Mouse (Mus musculus) left cerebral cortex, postnatal 14 days (tissue): ENCODE measurements around the gene Pygl. TPM values are rescaled to one million over a fixed set of nuclear protein-coding genes. Genes with fewer than 3 reads are reported as not detected.

Source experiments
- DNase-seq, 2 experiments: peaks; one replicate each; pipeline ENCODE4 v3.0.0; 2021 to 2022; ENCODE audit warnings: low spot score in 2 of 2, mixed read lengths in 1 of 2
- intact Hi-C: fragments of 180-260 bp; cut with DNase I; formaldehyde crosslinking; loops from one replicate; pipeline ENCODE4 v1.15.1; 2025
- long read RNA-seq, 2 experiments: library from polyadenylated mRNA; stranded (forward); transcript quantifications; one replicate each; pipeline ENCODE4 v2.0.0; 2021
- total RNA-seq, 2 experiments: library from RNA; stranded (reverse); gene quantifications; 2 replicates each; pipeline ENCODE4 v1.2.3; 2021

Pygl gene
- total RNA-seq = 1 to 10 TPM; 2.2 to 3.1 TPM
- long read RNA-seq, experiment 1 = 0 reads
- long read RNA-seq, experiment 2, partial matches to known transcripts = 0 of 3 reads
- long read RNA-seq, experiment 2, other reads (novel, unspliced or antisense) = 1 of 3 reads

DNA sequence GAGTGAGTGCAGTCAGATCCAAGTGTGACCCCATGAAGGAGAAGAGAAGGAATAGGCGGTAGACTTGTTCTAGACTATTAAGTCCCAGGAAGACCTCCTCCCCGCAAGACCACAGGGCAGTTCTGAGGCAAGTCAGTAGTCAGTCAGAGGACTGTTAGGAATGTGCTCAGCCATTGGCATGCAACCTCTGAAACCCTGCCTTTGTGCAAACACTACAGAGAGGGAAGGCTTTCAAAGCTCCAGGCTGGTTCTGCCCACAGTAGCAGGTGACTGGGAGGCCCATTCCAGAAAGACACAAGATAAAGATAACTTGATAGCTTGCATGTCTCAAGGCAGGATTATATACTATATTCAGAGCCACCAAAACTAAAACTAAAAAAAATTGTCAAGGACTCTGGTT lies at the start of gene Pygl:
Gene Pygl, minus strand, starts transcription at position 195 of the 400 bp plus-strand sequence.
- intact Hi-C loops = loop anchor here (5.0 to 10.0 kb wide), 2 partner anchors 201 to 684 kb away; no protein-coding TSS in a partner anchor
- no peak for DNase-seq

DNA sequence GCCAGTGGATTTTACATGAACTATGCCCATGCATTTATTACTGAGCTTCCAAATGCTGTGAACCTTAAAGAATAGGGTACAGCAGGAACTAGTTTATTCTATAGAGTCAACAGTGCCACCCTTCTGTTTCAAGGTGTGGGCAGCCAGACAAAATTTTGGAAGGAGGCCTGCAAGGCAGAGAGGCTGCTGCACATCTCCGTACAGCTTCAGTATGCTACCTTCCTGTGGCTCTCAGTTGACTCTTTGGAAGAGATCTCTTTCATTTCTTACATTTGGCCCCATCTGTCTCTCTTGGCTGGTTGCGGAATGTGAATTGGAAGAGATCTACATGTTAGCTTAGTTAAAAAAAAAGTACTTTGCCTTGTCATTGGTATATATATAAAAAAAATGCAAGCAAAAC lies 49.6 kb upstream of the Pygl start:
- DNase-seq = no peak

DNA sequence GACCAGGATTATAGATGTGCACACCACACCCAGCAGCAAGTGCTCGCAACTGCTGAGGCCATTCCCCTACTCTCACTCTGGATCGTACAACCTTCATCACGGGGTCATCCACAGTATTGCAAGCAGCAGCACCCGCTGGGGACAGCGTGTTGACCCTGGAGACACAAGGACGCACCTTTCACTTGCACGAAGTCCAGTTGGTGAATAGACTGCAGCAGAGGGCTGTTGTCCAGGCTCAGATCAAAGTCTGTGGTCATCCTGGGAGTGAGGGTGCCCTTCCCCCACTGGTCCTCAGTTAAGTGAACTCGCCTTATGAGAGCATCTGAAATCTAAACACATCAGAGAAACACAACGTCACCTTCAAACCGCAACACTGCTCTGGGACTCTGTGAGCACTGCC lies 49.1 kb upstream of the Pygl start:
- intact Hi-C loops = no loop called here
- DNase-seq = no peak

More for the DNA sequence above, 49.6 kb upstream of the Pygl start:
- intact Hi-C loops = no loop called here

DNA sequence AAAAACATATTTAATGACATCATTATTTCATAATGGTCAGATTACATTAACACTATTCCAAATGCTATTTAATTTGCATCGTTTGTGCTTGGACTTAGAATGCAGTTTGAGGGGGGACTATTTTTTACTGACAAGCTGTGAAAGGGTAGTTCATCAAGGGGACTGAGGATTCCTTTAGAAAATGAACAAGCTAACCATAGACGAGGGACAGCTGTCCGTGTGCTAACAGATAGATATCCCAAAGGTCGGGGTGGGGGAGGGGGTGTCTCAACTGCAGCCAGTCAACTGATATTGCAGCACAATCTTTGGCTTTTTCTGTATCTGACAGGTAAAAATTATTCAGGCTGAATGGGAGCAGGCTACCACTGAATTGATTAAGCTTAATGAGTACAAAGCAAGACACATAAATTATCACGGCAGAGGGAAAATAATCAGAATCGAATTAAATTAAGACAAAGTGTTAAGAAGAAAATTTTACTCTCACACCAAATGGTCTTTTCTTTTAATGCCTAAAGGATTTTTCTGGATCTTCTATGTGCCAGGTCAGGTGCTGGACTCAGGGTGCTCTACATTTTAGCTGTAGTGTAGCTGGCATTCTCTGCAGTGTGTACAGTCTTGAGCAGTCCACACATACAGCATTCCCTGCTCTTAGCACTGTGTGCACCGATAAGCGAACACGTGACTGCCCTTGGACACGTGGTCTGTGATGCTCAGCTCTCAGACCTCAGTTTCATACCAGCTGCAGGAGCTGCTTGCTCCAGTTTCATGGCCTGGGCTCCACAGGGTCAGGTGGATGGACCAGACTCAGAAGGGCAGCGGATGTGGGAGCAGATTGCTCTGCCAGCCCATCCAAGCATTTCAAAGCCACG lies 46.0 kb upstream of the Pygl start:
- intact Hi-C loops = no loop called here
- DNase-seq = no peak

DNA sequence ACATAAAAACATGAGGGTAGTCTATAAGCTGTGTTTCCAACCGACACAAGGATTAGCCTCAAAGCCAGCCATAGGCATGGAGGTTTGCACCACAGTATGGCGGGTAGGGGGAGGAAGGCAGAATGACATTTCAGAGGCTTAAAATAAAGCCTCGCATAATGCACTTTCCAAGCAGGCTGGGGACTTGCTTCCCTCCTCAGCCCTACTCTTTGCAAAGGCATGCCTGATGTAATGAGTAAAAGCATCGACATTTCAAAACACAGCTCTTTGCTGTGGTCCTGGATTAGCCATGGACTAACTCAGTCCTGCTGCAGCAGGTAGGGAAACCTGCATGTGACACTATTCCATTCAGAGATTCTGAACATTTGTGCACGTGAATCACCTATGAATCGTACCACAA lies 38.4 kb upstream of the Pygl start:
- intact Hi-C loops = no loop called here
- DNase-seq = no peak

DNA sequence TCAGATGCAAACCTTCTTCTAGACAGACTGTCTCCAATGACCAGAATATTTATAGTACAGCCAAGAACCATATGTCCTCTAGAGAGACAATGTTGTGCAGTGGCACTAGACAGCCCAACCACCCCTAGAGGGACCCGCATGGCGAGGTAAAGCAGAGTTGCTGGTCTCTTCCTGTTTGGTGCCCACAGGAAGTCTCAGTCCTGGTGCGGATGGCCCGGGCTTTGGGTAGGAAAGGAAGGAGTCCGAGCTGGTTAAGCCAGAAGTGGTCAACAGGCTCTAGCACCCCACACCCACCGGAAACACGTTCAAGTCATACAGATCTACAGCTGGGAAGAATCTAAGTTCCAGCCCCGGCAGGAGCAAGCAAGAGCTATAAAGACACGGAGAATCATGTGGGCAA lies 36.0 kb upstream of the Pygl start:
- DNase-seq = no peak
- intact Hi-C loops = no loop called here

DNA sequence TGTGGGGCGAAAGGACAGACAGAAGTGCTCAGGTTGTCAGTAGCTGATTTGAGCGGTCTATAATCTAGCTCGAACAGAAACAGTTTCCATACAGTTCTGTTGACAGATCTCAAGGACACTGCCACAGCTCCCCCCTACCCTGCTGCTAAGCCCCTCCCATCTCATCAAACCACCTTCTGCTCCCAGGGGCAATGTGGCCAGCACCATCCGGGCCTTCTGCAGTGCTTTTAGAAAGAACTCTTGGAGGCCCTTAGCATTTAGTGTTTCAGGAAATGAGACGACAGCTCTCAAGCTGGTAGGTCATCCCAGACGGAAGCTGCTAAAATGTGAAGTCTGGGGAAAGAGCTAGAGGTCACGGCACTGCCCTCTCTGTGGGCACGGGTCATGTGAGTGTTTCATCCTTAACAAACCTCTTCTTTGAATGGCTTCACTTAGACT lies 35.2 kb upstream of the Pygl start:
- no peak for DNase-seq
- intact Hi-C loops = no loop called here

DNA sequence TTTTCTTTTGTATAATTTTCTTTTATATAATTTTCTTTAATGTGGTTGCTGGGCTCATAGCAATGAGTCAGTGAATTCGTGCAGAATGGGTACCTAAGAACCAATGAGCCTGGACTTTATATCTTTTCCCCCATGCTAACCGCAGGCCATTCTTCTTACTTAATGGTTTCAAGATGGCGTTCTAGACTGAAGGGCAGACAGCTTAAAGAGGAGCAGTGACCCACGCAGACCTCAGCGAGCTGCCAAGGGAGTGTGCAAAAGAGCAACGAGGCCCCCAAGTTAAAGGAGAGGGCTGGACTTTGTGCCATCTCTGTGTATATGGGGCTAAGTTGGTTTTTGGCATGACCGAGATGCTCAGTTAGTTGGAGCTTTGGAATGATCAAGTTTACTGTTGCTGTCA lies 32.4 kb upstream of the Pygl start:
- intact Hi-C loops = no loop called here

DNA sequence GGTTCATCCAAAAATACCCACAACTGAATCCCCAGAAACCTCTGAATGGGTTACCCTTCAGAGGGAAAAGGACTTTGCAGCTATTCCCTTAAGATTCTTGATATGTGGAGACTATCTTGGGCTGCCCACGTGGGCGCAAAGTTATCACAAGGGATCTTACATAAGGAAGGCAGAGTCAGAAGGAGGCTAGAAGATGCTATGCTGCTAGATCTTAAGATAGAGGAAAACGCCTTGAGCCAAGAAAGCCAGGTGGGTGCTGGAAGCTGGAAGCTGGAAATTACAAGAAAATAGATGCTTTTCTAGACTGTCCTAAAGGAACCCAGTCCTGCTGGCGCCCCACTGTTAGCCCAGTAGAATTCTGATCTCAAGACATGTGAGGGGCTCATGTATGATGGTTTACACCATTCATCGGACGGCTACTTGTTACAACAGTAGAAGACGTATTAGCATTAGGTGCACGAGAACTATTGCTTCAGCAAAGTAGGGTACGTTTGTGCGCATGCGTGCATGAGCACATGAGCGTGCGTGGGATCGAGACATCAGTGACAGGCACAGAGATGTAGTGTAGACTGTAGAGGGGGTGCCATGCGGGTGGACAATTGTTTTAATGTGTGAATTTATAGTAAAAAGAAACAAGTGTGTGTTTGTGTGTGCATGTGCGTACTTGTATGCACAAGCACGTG lies 31.1 kb upstream of the Pygl start:
- intact Hi-C loops = no loop called here
- peak; percentile 67 to 85 for DNase-seq

More for the DNA sequence above, 32.4 kb upstream of the Pygl start:
- no peak for DNase-seq

DNA sequence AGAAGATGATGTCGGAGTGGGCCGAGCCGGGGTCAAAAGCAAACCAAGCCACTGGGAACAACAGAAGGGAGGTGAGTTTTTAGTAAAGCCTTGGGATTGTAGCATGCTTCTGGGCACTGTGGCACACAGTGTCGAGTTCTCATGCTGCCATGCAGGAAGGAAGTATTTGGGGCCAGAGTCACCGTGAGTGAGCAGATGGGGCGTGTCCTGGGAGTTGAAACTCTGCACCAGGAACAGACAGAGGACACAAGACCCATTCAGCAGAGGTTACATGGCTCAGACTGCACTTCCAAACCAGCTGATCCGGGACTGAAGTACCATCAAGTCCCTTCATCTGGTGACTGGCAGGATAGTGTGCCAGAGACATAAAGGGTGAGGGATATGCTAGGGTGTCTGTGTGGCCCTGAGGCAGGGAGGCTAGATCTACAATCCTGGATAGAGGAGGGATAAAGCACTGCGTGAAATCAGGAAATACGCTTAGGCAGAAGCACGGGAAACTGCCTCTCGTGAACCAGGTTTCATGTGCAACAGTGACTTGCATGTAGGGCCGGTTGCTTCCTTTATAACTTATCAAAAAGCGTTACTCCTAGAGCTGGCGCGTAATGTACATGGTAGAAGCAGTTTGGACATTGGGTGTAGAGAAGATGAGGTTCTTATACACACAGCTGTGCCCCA lies 20.1 kb upstream of the Pygl start:
- intact Hi-C loops = no loop called here
- no peak for DNase-seq

DNA sequence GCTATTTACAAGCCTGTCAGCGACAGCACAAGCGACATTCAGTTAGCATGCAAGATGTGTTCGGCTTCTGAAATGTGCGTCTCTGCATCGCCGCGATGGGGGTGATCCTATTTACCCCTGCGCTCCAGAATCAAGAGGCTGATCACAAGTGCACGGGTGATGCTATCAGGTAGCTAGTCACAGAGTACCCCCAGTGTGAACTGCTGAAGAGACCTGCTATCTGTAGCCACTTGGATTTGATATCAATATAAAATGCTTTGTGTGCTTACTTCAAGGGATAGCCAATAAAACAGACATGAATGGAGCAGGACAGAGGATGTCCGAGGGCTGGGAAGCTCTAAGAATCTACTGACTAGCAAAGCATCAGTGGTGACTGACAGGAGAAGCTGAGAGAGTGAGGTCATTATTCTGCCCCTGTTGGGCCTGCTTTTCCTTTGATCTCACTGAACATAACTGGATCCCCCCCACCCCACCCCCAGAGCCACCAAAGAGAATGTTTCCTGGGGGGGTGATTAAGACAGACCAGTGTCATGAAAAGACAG lies 18.4 kb upstream of the Pygl start:
- DNase-seq = no peak
- intact Hi-C loops = no loop called here

DNA sequence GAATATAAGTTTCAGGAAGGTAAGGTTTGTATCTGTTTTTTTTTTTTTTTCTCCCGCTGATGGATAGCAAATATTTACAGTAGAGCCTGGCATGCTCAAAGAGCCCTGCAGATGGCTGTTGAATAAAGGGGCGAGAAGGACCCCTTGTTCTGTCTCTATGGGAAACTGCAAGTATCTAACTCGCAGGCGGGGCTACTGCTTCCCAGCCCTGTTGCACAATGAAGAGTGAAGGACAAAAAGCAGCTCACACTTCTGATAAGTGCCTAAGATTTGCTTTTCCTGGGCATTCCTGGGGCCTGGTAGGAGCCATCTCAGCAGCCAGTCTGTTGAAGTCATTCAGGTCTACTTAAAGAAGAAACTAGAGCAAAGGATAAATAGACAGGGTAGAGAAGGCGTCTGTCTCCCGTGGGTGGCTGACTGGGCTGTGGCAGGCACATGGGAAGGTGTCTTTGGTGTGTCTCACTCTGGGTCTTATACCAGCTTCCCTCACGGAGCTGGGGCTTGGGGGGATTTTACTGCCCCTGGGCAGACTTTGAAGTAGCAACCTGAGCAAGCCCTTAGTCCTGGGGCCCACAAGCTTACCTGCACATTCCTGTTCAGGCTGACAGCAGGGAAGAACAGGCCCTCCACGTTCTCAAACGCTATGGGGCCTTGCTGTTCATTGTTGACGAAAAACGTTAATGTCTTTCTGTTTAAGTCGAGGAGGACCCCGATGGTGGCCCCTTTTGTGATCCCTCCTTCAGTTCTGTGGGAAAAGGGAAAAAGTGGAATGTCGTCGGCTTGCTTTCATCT lies 16.6 kb upstream of the Pygl start:
- intact Hi-C loops = no loop called here
- DNase-seq = no peak

DNA sequence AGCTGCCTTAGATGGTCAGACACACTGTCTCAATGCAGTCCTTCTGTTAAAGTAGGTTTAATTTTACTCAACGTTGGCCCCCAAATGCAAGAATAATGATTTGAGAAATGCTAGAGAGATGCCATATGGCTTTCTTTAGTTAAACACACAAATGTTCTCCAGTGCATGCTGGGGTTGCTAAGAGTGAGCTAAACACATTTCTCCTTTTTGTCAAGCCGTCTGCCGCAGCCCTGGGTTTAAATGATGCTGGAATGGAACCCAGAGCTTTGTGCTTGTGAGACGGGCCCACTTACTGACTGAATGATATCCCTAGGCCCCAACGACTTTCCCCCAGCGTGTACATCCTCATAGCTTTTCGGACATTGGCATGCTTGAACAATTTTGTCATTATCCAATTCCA lies 11.3 kb upstream of the Pygl start:
- peak in 1 of 2 experiments; percentile 51 for DNase-seq

DNA sequence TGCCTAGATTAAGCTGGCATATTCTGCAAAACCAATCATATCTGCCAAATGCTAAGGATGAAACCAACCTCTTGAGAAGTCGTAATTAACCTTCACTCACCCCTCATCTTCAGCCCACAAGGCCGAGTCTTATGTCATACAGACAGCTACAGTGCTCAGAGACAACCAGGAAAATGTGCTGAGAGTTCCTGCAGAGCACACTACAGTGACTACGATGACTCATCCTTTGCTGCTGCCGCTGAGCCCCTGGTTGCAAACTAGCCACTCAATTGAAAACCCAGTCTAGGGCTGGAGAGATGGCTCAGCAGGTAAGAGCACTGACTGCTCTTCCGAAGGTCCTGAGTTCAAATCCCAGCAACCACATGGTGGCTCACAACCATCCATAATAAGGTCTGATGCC lies 8.5 kb upstream of the Pygl start:
- intact Hi-C loops = loop anchor here (10.0 kb wide), 1 partner anchor 675 kb away; no protein-coding TSS in a partner anchor
- DNase-seq = no peak

More for the DNA sequence above, 11.3 kb upstream of the Pygl start:
- intact Hi-C loops = no loop called here

DNA sequence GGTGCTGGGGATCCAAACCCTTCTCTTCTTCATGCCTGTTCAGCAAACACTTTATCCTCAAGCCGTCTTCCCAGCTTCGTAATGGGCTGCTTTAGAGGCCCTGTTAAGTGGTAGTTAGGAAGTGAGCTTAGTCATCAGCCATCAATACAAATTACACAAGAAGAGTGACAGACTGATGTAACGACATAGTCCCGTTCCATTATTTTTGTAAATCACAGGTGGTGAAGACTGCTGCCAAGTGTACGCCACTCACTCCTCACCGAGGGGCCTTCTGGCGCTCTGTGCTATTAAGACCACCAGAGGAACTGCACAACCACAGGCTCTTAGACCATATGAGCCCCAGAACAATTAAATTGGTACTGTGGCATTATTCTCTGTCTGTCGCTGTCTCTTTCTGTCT lies 7.3 kb upstream of the Pygl start:
- no peak for DNase-seq
- intact Hi-C loops = loop anchor here (10.0 kb wide), 1 partner anchor 676 kb away; no protein-coding TSS in a partner anchor

DNA sequence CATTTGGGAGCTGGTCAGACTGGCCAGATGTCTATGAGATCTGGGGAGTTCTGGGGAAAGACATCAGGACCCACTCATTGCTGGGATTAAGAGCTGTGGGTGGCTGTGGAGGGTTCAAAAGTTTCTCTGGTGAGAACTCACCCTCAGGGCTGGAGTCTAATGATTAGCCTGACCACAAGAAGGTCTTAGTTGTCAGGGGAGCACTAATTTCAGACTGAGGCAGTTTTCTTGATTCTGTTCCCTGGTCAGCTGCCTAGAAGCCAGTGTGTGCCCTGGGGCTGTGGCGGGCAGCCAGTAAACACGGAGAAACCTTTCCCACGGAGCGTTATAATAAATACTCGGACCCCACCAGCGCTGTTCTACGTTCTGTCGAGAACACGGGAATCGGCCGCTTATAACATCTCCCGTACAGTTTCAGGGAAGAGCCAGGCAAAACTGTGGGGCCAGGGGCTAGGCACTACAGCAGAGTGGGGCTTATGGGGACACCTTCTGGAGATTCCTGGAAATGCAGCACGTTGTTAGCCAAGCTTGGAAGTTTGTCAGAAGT lies 3.7 kb upstream of the Pygl start:
- peak; percentile 77 to 83 for DNase-seq
- intact Hi-C loops = loop anchor here (5.0 to 10.0 kb wide), 2 partner anchors 197 to 680 kb away; no protein-coding TSS in a partner anchor

DNA sequence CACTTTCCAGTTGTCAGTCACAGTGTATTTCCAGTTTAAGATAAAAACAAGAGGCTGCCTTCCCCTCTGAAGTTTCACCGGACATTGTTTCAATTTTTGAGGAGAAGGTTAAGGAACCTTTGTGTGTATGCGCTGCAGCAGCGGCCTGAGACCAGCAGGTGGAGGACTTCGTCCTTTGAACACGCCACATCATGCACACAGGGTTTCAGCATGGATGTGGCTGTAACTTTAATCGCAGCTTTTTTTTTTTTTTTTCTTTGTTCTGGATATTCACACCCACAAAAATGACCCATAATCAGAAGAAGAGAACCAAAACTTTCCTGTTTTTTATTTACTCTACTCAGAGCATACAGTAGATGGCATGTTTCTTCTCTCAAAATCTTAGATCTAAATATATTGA lies 3.1 kb upstream of the Pygl start:
- DNase-seq = no peak
- intact Hi-C loops = loop anchor here (5.0 to 10.0 kb wide), 2 partner anchors 198 to 680 kb away; no protein-coding TSS in a partner anchor

DNA sequence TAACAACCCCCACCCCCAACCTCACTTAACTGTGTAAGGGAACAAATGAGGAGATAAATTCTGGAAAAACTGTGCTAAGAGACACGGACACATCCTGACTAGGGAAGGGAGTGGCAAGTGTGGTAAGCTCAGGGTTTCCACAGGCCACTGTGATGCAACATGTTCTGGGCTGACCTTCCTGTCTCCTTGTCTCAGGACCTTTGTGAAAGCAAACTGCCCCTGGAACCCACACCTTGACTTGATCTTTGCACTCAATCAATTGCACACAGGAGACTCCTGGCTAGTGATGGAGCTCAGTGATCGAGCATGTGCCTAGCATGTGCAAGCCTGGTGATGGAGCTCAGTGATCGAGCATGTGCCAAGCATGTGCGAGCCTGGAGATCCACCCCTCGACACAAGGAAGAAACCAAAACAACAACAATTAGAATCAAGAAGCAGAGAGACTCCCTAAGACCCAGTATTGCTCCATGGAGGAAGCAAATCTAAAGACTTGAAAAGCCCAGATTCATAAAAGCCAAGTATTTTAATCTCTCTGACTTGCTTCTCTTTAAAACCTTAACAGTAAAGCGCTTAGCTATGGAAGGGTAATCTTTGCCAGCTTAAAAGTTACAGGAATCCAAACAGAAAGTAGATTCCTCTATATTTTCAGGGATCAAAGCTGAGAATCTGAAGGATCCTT lies 2.5 kb upstream of the Pygl start:
- DNase-seq = no peak
- intact Hi-C loops = loop anchor here (5.0 to 10.0 kb wide), 2 partner anchors 199 to 681 kb away; no protein-coding TSS in a partner anchor
